Mouse (Mus musculus) naive thymus-derived CD4-positive, alpha-beta T cell, adult 2 months (primary cell): Measurements from ENCODE around the gene Dnah14.

Experiments
- DNase-seq: peaks from one replicate; pipeline ENCODE4 v3.0.0-alpha.2; 2011; ENCODE audit warnings: low read depth

Dnah14 gene

DNA sequence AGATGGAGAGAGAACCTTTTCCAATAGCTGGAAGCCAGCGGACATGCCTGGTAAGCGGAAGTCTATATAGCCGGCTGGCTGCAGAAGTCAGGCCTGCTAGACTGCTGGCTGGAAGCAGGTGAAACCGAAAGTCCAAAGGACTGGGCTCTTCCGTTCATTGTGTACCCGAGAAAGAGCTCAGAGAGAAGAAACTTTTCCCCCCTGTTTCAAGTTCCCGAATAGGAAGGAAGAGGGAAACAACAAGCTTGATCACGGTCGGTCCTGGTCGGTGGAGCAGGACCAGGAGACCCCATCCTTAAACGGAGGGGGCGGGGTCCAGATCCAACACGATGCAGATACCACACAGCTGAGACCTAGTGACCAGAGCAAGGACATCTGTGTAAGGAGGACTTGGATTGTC is 276.1 kb downstream of the Dnah14 start:
- peak; percentile 63 for DNase-seq

DNA sequence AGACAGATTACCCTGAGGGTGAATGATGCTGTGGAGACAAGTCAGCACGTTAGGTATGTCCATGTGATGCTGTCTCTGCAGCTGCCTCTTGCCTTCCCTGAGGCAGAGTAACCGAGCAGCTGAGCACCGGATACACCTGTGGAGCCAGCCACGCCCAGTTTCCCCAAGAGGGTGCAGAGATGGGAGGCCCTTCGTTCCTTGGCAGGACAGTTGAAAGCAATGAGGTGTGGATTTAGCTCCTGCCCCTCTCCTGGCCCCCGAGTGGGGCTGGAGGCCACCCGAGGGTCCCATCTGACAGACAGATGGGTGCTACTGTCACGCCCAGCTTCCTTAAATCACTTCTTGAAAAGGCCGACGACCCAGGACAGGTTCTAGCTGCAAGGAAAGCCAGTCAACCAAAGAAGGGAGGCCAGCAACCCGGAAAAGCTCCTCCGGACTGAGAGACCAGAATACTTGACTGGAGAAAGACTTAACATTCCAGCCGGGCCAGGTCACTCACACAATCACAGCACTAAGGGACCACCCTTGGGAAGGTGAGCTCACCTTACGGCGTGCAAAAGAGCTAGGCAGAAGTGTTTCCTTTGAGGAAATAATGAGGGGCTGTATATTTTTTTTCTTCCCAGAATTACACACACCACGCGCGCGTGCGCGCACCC is 276.9 kb downstream of the Dnah14 start:
- DNase-seq, result peak; percentile 85

GRCm38 (mm10) chr1:181854829-181855228 is 278.5 kb downstream of the Dnah14 start:
- no peak for DNase-seq

DNA sequence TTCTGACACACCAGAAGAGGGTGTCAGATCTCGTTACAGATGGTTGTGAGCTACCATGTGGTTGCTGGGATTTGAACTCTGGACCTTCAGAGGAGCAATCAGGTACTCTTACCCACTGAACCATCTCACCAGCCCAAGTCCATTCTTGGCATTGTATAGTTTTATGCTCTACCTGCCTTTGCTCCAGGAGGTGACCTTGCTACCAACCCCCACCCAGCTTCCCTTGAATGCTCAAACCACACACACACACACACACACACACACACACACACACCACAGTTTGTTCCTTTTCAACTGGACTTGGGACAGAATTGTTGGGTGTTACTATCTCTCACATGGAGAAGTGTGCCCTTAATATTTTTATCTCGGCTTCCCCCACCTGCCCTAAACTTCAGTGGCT is 280.0 kb downstream of the Dnah14 start:
- DNase-seq, result no peak

DNA sequence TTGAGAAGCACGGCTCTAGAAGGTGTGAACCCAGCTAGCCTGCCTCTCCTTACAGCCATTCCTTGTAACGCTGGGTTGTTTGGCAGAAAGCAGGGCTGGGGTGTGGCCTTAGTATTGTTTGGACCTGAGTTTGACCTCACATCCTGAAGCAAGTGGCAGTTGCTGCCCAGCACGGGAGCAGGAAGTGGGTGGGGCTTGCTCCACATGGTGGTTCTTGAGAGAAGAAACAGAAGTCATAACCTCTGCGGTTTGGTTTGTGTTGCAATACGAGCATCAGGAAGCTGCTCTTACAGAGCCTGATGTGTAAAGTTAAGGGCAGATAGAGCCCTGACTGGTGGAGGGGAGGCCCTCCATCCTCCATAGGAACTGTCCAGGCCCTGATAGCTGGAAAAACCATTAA is 284.3 kb downstream of the Dnah14 start:
- DNase-seq, result peak; percentile 86

DNA sequence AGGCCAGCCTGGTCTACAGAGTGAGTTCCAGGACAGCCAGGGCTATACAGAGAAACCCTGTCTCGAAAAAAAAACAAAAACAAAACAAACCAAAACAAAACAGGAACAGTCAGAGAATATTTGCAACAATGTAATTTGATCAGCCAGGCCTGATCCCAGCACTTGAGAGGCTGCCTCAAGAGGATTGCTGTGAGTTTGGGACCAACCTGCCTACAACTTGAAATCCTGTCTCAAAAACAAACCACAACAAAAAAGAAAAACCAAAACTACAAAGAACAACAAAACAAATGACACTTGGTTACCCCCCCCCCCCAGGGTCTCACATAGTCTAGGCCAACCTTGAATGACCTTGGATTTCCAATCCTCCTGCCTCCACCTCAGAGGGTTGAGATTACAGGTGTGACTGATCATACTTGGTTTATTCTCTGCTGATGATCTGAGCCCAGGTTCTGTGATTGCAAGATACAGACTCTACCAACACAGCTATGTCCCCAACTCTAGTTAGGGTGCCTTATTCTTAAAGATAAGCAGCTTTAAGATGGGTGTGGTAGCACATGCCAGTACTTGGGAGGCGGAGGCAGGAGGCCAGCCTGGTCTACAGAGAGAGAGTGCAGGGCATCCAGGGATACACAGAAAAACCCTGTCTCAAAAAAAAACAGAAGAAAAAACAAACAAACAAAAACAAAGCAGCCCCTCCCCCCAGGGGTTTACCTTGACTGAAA is 285.0 kb downstream of the Dnah14 start:
- peak; percentile 47 for DNase-seq

GRCm38 (mm10) chr1:181862676-181863374 is 286.5 kb downstream of the Dnah14 start:
- DNase-seq, result peak; percentile 32

- DNase-seq, result peak; percentile 56
These were observed 287.1 kb downstream of the Dnah14 start for GRCm38 (mm10) chr1:181863431-181863830.
